Mouse (Mus musculus) c-Kit-positive CD71-positive TER-119-positive erythroid progenitor cells, embryonic 14.5 days (primary cell): ENCODE data around the gene Parp9.
"Not testable (repeated sequence)": the region's sequence is repeated elsewhere in the genome, so short reads cannot be mapped to it uniquely, and the experiment has no call there.

Source experiments
- DNase-seq: peaks from one replicate; pipeline ENCODE4 v3.0.0-alpha.2; 2013; ENCODE audit warnings: low spot score

Gene Parp9

DNA sequence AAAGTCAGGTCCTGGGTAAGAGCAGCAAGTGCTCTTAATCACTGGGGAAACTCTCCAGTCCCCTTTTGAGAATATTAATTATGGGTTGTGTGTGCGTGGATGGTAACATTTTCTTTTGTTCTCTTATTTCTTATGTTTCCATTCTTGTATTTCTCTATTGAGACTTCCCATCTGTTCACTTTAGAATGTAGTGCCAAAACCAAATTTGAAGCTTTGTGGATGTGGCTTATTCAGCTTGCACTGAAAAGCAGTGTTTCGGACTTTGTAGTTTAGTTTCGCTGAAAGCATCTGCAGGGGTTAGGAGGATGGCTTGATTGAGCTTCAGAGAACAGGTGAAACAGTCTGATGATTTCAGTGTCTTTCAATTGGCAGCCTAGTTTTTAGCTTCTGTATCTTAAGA is 55.0 kb downstream of the Parp9 start:
- no peak for DNase-seq

DNA sequence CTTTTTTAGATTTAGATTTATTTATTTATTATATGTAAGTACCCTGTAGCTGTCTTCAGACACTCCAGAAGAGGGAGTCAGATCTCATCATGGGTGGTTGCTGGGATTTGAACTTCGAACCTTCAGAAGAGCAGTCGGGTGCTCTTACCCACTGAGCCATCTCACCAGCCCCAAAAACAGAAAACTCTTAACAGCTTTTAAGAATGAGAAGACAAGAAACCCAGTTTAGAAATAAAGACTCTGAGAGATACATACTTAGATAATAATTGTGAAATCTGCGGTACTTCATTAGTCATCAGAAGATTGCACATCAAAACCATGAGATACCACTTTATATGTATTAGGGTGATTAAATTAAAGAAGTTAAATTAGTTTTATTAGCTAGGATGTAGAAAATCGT is 60.6 kb downstream of the Parp9 start:
- not testable (repeated sequence) for DNase-seq

DNA sequence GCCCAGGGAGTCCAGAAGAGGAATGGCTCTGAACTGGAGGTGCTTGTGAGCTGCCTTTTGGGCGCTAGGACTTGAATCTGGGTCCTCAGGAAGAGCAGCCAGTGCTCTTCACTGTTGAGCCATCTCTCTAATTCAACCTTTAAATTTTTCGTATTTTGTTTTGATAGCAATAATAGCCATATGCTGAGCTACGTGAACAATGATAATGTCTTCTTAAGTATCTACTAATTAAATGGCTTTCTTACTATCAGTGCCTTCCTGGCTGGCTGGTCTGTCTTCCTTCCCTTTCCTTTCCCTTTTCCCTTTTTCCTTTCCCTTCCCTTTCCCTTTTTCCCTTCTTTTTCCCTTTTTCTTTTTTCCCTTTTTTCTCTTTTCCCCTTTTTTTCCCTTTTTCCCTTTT is 70.1 kb downstream of the Parp9 start:
- DNase-seq = no peak

DNA sequence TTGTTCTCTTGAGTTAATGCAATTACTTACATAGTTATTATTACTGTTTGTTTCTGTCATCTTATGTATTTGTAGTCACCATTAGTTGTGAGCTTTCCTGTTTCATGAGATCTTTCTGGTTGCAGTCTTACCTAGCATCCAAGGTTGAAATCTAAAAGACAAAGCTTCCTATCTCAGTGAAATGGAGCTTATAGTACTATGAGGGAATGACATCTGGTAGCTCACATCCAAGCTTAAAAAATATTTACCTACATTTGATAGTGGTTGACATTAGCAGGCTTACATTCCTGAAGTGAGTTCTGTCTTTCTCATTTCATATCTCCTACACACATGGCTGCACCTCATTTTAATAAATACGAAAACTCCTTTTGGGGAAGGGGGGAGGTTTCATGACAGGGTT is 78.1 kb downstream of the Parp9 start:
- no peak for DNase-seq
